Mouse (Mus musculus): ENCODE measurements at regions not wholly inside any gene's neighbourhood (a gene's known extent, or its start where the extent isn't known, plus 50 kb on each side); places are given as distances from the start of the nearest gene placed in this dataset.

DNA sequence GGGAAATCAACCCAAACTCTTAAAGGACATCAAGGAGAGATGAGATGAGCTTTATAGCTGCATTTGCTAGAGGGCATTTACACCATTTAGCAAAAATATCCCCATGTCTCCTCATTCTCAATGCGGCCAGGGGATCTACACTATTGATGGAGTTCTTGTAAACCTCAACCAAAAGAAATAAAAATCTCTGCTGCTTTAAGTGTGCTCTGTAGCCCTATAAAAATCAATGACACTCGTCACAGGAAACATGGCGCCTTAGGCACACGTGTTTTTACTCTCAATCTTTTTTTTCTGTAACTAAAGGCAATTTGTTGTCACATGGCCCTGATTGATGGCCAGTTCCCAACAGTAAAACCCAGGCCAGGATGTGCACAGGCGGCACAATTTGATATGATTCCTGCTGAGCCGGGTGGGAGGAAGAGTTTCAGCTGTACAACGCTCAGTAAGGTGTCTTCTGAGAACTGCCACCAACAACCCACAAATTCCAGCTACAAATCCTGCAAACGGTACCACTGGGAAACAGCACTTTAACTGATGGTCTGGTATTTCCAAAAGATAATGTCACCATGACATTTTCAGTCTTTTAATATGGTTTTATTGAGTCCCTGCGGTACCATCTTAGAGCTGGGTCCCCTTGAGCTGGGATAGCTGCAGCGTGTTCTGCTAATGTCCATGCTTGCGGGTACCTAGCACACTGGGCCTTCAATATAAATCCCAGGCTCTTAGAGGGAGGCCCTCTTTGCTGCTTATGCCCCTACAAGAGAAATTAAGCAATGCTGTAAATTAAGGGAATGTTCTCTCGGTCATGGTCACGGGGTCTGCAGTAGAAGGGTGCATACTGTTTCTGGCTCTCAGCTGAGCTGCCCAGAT, 78.8 kb downstream of the Tpbg start:
- TF ChIP-seq CTCF (conservative IDR thresholded peaks at IDR 0.05 in 1 of 2, IDR thresholded peaks at IDR 0.05 in 1 of 2; ENCODE audit: low read depth in 2 of 2, low read length in 2 of 2) (no peak), ZMIZ1 (IDR thresholded peaks at IDR 0.05; ENCODE audit: low read depth, low read length) (no peak)
